Mouse (Mus musculus) neural tube, embryonic 11.5 days (tissue): ENCODE data around the gene Map3k7. TPM values are rescaled to one million over a fixed set of nuclear protein-coding genes. Genes with fewer than 3 reads are reported as not detected.

Source experiments
- ATAC-seq: fragments of 200-750 bp; cut with Nextera tagmentation; 2 replicates; pipeline ENCODE4 v1.8.0; 2017; ENCODE audit warnings: moderate number of reproducible peaks, mild to moderate bottlenecking, moderate TSS enrichment, moderate library complexity; ENCODE audit not compliant: insufficient read depth, low FRiP score, low TSS enrichment
- DNase-seq: peaks from one replicate; pipeline ENCODE4 v3.0.0-alpha.2; 2015; ENCODE audit warnings: low spot score
- H3K27ac ChIP-seq: fragments of 300-500 bp; sonication (generic); 2 replicates; pipeline ENCODE4 v1.5.1; 2014; ENCODE audit warnings: low read depth, mild to moderate bottlenecking, low read length
- H3K27me3 ChIP-seq: fragments of 300-500 bp; sonication (generic); 2 replicates; pipeline ENCODE4 v1.6.1; 2014; ENCODE audit warnings: mild to moderate bottlenecking, low read length, mixed read lengths; ENCODE audit not compliant: control insufficient read depth, insufficient read depth
- H3K36me3 ChIP-seq: fragments of 300-500 bp; sonication (generic); 2 replicates; pipeline ENCODE4 v1.6.1; 2014; ENCODE audit warnings: mild to moderate bottlenecking, low read length, moderate library complexity, mixed read lengths; ENCODE audit not compliant: control insufficient read depth, insufficient read depth
- H3K4me1 ChIP-seq: fragments of 300-500 bp; sonication (generic); 2 replicates; pipeline ENCODE4 v1.6.1; 2014; ENCODE audit warnings: low read length, mixed read lengths; ENCODE audit not compliant: control insufficient read depth, insufficient read depth
- H3K4me2 ChIP-seq: fragments of 300-500 bp; sonication (generic); 2 replicates; pipeline ENCODE4 v1.6.1; 2014; ENCODE audit warnings: low read depth, mild to moderate bottlenecking, moderate library complexity
- H3K4me3 ChIP-seq: fragments of 300-500 bp; sonication (generic); 2 replicates; pipeline ENCODE4 v1.5.1; 2014; ENCODE audit warnings: low read depth, low read length
- H3K9ac ChIP-seq: fragments of 300-500 bp; sonication (generic); 2 replicates; pipeline ENCODE4 v1.6.1; 2014; ENCODE audit warnings: mild to moderate bottlenecking, low read length
- H3K9me3 ChIP-seq: fragments of 300-500 bp; sonication (generic); 2 replicates; pipeline ENCODE4 v1.6.1; 2016; ENCODE audit warnings: low read length; ENCODE audit not compliant: control insufficient read depth
- WGBS: fragments of 180-500 bp; shearing (Covaris S2); extraction: QIAGEN DNeasy Blood & Tissue Kit; methylation state at CpG from one replicate; pipeline ENCODE4 v1.1.7; 2014; 5-methylcytosine and 5-hydroxymethylcytosine counted together
- polyA plus RNA-seq: library from polyadenylated mRNA; unstranded; fragments of >200 nt; fragmentation: Nextera tagmentation; extraction: Ambion mirVana; gene quantifications from 2 replicates; pipeline ENCODE4 v1.2.1, GENCODE M21; 2014

The Map3k7 gene
- polyA plus RNA-seq, 1 experiment from 2014 or later, result 59.9 TPM

GRCm38 (mm10) chr4:32062381-32063059 lies 98.6 kb downstream of the Map3k7 start:
- no peak overlapping the region for H3K27ac ChIP-seq
- no peak overlapping the region for H3K4me3 ChIP-seq
- H3K36me3 ChIP-seq, result no peaks in the 10 kb centered on the region
- H3K9me3 ChIP-seq, result no peaks in the 10 kb centered on the region
- WGBS, result 87% methylated on average over 4 of the region's 4 CpGs
- no peak overlapping the region for H3K4me2 ChIP-seq
- no peaks in the 10 kb centered on the region for H3K27me3 ChIP-seq
- DNase-seq (no peak), ATAC-seq (no peak)
- no peak overlapping the region for H3K9ac ChIP-seq
- H3K4me1 ChIP-seq, result no peaks in the 10 kb centered on the region

DNA sequence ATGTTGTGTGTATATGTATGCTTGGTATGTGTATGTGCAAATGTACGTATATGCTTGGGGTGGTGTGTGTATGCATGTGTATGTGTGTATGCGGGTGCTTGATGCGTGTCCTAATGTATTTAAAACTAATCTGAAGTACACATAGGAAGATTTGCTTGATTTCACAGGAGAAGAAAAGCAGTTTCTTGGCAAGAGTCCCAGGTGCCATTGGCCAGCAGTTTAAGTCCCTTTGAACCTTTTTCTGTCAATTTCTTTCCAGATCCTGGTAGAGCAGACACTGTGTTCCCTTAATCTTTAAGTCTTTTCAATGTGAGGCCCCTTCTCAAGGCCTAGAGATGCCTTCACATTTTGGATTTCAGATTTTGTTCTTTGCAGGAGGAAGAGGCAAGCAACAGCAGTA lies 99.4 kb downstream of the Map3k7 start:
- H3K27ac ChIP-seq, result no peak overlapping the region
- no peaks in the 10 kb centered on the region for H3K4me1 ChIP-seq
- no peak overlapping the region for H3K4me3 ChIP-seq
- H3K27me3 ChIP-seq, result no peaks in the 10 kb centered on the region
- no peak for ATAC-seq
- no peak for DNase-seq
- no peaks in the 10 kb centered on the region for H3K9me3 ChIP-seq
- no peak overlapping the region for H3K4me2 ChIP-seq
- no peak overlapping the region for H3K9ac ChIP-seq
- WGBS, result 89% methylated on average over 3 of the region's 3 CpGs
- no peaks in the 10 kb centered on the region for H3K36me3 ChIP-seq
